Mouse (Mus musculus): ENCODE data around the gene Cdhr5.

DNA sequence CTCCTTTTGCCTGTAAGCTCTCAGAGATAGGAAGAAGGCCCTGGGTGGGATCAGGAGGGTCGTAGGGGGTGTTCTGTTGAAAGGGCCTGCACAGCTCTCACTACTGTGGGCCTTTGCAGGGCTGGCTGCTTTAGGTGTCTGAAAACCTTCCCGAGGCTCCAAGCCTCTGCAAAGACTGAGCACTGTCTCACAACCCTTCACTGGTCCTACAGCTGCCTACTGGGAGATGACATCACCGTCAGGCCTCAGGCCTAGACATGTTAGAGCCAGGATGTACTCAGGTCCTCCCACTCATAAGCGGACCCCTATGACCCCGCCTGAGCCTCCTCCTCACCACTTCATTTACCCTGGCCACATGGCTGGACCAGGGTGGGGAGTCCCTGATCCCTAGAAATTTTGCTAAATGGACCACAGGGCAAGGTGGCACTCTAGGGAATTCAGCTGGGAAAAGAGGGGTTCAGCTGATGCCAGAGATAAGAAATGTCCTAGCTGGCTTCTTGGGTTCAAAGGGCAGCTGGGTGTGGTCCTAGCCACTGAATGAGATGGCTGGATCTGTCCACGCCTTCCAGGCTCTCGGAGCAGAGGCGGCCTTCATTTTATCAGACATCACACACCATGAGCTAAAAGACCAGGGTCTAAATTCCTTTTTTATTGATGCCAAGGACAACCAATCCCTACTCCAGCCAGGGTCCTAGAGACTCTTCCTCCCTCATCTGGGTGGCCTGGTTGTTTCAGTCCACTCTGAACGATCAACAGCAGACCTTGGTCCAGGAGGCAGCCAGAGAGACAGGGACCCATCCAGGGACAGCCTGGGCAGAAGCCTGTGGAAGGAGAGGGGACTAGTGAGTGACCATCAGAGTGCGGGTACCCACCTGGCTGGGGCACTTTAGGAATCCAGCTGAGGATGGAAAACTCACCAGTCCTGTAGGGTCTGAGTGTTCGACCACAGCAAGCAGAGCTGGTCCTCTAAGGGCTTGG, 1.4 kb upstream of the Cdhr5 start:
- TF ChIP-seq CTCF (IDR thresholded peaks at IDR 0.05), result no peak
- TF ChIP-seq EP300 (IDR thresholded peaks at IDR 0.05), result no peak
